Mouse (Mus musculus) cerebellum, postnatal 4 days (tissue): ENCODE measurements around the gene Lmx1a.

Source experiments
- DNase-seq, 2 experiments: peaks; one replicate each; pipeline ENCODE4 v3.0.0; 2022; ENCODE audit warnings: low spot score in 2 of 2, mixed read lengths in 1 of 2

Lmx1a gene

DNA sequence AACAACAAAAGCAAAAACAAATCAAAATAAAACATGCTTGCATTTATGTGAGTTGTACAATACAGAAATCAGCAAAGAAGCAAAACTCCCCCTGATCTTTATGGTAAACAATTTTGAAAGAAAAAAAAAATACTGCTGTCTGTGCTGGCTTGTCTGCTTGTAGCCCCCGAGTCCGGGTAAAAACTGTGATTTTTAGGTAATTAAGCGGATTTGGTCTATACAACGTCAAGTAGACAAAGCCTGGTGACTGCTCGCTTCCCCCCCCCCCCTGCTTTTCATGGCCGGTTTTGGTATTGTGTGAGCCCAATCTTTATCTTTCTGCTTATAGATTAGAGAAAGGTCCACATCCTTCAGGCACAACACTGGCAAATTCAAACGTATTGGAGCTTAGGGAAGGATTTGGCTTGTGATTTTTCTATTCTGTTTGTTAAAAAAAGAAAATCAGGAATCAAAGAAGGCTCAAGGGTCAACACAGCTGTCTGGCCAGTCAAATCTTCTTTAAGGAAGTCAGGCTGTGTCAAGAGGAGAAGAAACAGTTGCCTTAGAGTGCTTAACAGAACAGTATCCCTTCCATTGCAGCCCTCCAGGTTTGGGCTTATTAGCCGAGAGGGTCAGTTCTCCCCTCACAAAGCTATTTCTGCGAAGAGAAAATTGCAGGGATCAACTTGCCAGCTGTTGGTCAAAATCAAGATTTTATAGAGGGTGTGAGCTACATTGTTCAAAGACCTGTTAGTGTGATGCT is 4.6 kb downstream of the Lmx1a start:
- DNase-seq, result no peak

GRCm38 (mm10) chr1:167694731-167695130 is 5.7 kb downstream of the Lmx1a start:
- no peak for DNase-seq

DNA sequence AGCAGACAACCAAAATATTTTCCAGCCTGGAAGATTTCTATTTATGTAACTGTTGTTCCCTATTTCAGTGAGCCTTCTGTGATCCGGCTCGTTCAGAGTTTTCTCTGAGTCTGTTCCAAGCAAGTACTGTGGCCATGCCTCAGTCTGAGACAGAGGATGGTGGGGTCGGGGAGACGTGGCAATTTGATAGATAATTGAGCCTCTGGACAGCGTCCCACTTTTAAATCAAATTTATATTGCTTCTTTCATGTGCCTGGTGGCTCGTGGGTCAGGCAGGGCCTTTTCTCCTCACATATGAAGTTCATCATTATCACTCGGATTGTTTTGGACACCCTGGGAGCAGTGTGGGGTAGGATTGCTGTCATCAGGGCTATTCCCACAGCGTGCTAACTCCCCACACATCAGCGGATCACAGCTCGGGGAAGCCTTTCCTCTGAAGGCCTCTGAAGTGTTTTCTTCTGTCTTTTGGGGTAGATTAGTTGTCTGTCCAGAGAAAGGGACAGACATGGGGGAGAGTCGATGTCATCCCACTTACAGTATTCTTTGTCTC is 6.9 kb downstream of the Lmx1a start:
- no peak for DNase-seq

DNA sequence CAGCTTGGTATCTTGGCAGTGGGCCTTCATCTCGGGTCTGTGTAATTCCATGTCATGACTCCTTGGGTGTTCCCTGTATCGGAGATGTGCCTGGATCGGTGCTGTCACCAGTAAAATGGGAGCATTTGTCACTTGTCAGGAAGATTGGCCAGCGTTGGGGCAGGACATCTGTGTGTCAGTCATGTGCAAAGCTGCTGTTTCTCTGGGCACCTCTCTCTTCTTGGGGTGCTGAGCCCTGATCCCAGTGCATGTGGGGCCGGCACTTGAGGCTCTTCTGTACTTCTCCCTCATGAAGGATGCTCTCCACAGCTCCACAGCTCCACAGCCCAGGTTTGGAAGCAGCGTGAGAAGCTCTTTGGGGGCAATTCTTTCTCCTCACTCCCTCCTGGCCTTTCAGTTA is 10.7 kb downstream of the Lmx1a start:
- no peak for DNase-seq

GRCm38 (mm10) chr1:167700221-167700620 is 11.2 kb downstream of the Lmx1a start:
- no peak for DNase-seq

DNA sequence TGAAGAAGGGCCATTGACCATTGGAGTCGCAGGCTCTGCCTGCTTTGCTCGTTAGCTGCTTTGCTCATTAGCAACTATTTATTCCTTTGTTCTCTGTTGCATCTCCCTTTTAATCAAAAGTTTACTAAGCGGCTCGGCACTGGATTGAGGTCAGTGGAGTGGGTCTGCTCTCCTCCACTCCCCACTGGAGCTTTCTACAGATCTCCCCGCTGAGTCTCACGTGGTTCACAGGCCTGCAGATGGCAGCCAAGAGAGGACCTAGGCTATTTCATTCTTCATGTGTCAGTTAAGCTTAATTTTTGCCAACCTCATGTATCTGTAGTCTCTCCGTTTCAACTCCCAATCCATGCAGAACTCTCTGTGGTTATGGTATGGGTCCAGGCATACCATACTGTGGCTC is 16.5 kb downstream of the Lmx1a start:
- no peak for DNase-seq

DNA sequence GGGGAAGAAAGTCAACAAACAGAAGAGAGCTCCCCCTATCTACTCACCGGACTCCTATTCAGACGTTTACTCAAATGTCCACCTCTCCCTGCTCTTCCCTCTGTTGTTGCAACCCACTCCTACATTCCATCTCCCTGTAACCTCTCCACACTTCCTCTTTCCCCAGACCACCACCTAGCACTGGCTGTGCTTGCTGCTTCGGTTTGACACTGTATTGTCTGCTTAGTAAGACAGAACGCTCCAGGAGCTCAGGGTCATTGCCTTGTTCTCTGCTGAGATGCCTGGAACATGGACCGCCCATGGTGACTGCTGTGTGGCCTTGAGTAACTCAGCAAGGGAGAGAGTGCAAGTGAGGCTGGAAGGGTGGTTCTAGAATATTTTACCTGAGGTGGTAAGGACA is 19.7 kb downstream of the Lmx1a start:
- no peak for DNase-seq

GRCm38 (mm10) chr1:167715730-167716341 is 26.8 kb downstream of the Lmx1a start:
- DNase-seq, result no peak

- DNase-seq, result no peak
These were observed 45.4 kb downstream of the Lmx1a start for GRCm38 (mm10) chr1:167734471-167734870.

GRCm38 (mm10) chr1:167736793-167737192 is 47.8 kb downstream of the Lmx1a start:
- DNase-seq, result peak in 1 of 2 experiments; percentile 33

DNA sequence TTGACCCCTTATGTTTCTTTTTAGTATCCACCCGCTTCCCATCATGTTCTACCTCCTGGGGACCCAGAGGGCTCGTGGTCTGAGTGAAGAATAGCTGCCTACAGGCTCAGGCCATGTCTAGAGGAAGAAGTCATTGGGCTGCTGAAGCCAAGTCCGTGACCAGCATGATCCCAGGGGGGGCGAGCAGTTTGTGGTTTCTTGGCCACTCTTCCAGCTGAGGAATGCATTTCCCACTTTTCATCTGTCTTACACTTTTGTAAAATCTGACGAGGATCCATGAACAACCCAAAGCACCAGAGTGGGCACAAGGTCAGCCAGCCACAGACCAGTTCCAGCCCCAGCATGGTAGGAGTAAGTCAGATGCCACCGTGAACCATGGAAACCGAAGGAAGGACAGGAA is 50.2 kb downstream of the Lmx1a start:
- DNase-seq, result no peak

- no peak for DNase-seq
These were observed 57.6 kb downstream of the Lmx1a start for GRCm38 (mm10) chr1:167746676-167747075.

DNA sequence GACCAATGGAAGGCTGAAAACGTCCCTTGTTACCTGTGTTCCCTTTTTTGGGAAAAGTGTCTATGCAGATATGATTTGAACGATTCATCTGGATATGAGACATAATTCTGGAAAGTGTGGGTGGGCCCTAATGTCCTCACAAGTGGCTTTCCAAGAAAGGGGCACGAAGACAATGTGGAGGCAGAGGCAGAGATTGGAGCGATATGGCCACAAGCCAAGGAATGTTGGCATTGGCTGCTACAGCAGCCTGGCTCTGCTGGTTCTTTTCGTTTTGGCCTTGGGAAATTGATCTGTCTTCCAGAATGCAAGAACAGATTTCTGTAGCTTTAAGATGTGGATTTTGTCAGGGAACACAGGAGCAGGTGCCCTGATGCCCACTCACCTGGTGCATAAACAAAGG is 63.6 kb downstream of the Lmx1a start:
- DNase-seq, result peak in 1 of 2 experiments; percentile 36

- no peak for DNase-seq
These were observed 65.0 kb downstream of the Lmx1a start for GRCm38 (mm10) chr1:167754085-167754484.

- no peak for DNase-seq
These were observed 65.8 kb downstream of the Lmx1a start for GRCm38 (mm10) chr1:167754636-167755522.

GRCm38 (mm10) chr1:167758208-167758607 is 69.2 kb downstream of the Lmx1a start:
- no peak for DNase-seq

- no peak for DNase-seq
These were observed 71.3 kb downstream of the Lmx1a start for GRCm38 (mm10) chr1:167760307-167760706.

DNA sequence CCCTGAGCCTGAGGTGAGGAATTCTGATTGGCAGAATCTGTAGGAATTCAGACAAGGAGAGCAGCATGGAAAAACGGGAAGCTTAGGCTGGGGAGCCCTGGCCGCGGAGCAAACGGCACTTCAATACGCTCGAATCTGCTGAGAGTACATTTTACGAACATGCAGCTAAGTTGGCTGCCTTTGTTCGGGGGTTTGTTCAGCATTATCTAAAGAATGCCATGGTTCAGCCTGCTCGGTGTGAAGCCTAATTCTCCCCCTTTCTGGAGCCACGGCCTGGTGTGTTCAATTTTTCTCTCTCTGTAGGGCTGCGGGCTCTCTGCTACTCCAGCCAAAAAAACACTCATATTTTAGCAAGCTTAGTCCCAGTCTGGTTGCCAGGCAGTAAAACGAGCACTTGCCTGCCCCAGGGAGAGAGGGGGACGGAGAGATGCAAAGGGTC is 72.8 kb downstream of the Lmx1a start:
- DNase-seq, result peak in 1 of 2 experiments; percentile 10

GRCm38 (mm10) chr1:167766619-167767018 is 77.6 kb downstream of the Lmx1a start:
- DNase-seq, result no peak

DNA sequence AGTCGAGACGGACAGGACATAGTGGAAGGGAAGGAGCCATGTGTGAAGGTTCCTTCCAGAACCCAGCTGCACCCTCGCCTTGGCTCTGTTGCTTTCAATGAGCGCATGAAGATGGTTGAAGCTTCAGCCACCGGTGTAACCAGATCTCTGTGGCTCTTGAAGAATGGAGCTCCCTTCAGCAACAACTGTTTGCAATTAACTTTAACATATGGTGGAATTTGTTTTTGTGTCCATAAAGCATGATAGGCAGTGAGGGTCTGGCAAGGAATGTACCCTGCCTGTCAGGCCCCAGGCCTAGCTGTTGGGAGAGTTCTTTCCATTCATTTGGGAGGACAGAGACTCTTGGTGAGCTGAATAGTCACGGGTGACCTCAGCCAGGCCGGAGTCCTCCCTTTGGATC is 81.4 kb downstream of the Lmx1a start:
- DNase-seq, result no peak

- DNase-seq, result no peak
These were observed 90.9 kb downstream of the Lmx1a start for GRCm38 (mm10) chr1:167779766-167780488.
